Mouse (Mus musculus) hindbrain, embryonic 11.5 days (tissue): Measurements from ENCODE around the gene Itgb3bp. TPM values are rescaled to one million over a fixed set of nuclear protein-coding genes. Genes with fewer than 3 reads are reported as not detected.
A peak's percentile ranks its signal among the peaks of the same experiment; 100 is the strongest.

Experiments
- ATAC-seq: fragments of 200-750 bp; cut with Nextera tagmentation; 2 replicates; pipeline ENCODE4 v1.8.0; 2017; ENCODE audit warnings: mild to moderate bottlenecking, moderate TSS enrichment, moderate library complexity; ENCODE audit not compliant: low FRiP score
- DNase-seq: peaks from one replicate; pipeline ENCODE4 v3.0.0-alpha.2; 2015; ENCODE audit warnings: low spot score
- H3K27ac ChIP-seq: fragments of 300-500 bp; sonication (generic); 2 replicates; pipeline ENCODE4 v1.5.1; 2014; ENCODE audit warnings: mild to moderate bottlenecking, low read depth, low read length
- H3K27me3 ChIP-seq: fragments of 300-500 bp; sonication (generic); 2 replicates; pipeline ENCODE4 v1.6.1; 2014; ENCODE audit warnings: mild to moderate bottlenecking, low read length, moderate library complexity, mixed read lengths; ENCODE audit not compliant: control insufficient read depth, insufficient read depth
- H3K36me3 ChIP-seq: fragments of 300-500 bp; sonication (generic); 2 replicates; pipeline ENCODE4 v1.6.1; 2014; ENCODE audit warnings: mild to moderate bottlenecking, low read length, moderate library complexity, mixed read lengths; ENCODE audit not compliant: control insufficient read depth, insufficient read depth
- H3K4me1 ChIP-seq: fragments of 300-500 bp; sonication (generic); replicated peaks from 2 replicates; pipeline ENCODE4 v1.6.1; 2014; ENCODE audit warnings: low read length, mixed read lengths; ENCODE audit not compliant: control insufficient read depth, insufficient read depth
- H3K4me2 ChIP-seq: fragments of 300-500 bp; sonication (generic); replicated peaks from 2 replicates; pipeline ENCODE4 v1.6.1; 2014; ENCODE audit warnings: mild to moderate bottlenecking, low read depth, low read length
- H3K4me3 ChIP-seq: fragments of 300-500 bp; sonication (generic); 2 replicates; pipeline ENCODE4 v1.5.1; 2014; ENCODE audit warnings: low read depth, low read length
- H3K9ac ChIP-seq: fragments of 300-500 bp; sonication (generic); 2 replicates; pipeline ENCODE4 v1.6.1; 2014; ENCODE audit warnings: low read depth, low read length
- H3K9me3 ChIP-seq: fragments of 300-500 bp; sonication (generic); 2 replicates; pipeline ENCODE4 v1.6.1; 2016; ENCODE audit warnings: low read length; ENCODE audit not compliant: control insufficient read depth
- WGBS: fragments of 180-500 bp; shearing (Covaris S2); extraction: QIAGEN DNeasy Blood & Tissue Kit; methylation state at CpG from one replicate; pipeline ENCODE4 v1.1.7; 2014; 5-methylcytosine and 5-hydroxymethylcytosine counted together
- polyA plus RNA-seq: library from polyadenylated mRNA; unstranded; fragments of >200 nt; fragmentation: Nextera tagmentation; extraction: Ambion mirVana; gene quantifications from 2 replicates; pipeline ENCODE4 v1.2.1, GENCODE M21; 2014

Gene Itgb3bp
- polyA plus RNA-seq, 1 experiment from 2014 or later = 48.1 TPM

- Histone ChIP-seq H3K4me2 (no peak overlapping the region), H3K9ac (no peak overlapping the region)
- 75% methylated on average over 6 of the region's 6 CpGs for WGBS
These were observed 1.1 kb downstream of the Itgb3bp start for GRCm38 (mm10) chr4:99928521-99928920.

DNA sequence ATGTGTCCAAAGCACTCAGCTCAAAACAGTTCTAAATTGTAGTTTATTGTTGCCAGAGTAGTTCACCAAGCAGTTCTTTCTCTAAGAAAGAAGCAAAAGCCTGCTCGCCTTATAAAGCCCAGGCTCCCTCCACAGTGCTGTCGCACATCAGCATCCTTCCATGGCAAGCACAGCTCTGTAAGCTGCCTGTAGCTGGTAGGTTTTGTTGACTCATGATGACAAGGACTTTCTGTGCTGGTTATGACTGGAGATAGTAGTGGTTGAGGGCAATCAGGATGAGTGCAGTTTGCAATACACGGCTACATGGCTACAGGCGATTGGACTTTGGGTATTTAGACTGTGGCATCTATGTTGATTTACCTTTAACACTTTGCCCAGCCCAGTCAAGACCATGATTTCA lies 3.2 kb downstream of the Itgb3bp start:
- no peak overlapping the region for H3K9ac ChIP-seq
- no peak overlapping the region for H3K27ac ChIP-seq
- H3K9me3 ChIP-seq = no peaks in the 10 kb centered on the region
- no peaks in the 10 kb centered on the region for H3K27me3 ChIP-seq
- no peaks in the 10 kb centered on the region for H3K4me1 ChIP-seq
- H3K36me3 ChIP-seq = no peaks in the 10 kb centered on the region
- no peak overlapping the region for H3K4me3 ChIP-seq
- ATAC-seq (no peak), DNase-seq (no peak)
- no peak overlapping the region for H3K4me2 ChIP-seq
- WGBS = 92% methylated on average over 4 of the region's 4 CpGs

More at GRCm38 (mm10) chr4:99928521-99928920, 1.1 kb downstream of the Itgb3bp start:
- no peak overlapping the region for H3K27ac ChIP-seq
- no peaks in the 10 kb centered on the region for H3K4me1 ChIP-seq
- no peaks in the 10 kb centered on the region for H3K9me3 ChIP-seq
- no peak for ATAC-seq
- H3K27me3 ChIP-seq = no peaks in the 10 kb centered on the region
- DNase-seq = no peak
- no peaks in the 10 kb centered on the region for H3K36me3 ChIP-seq
- H3K4me3 ChIP-seq = no peak overlapping the region

- Histone ChIP-seq H3K9me3 (no peaks in the 10 kb centered on the region), H3K36me3 (no peaks in the 10 kb centered on the region), H3K9ac (no peak overlapping the region), H3K27ac (no peak overlapping the region), H3K27me3 (no peaks in the 10 kb centered on the region), H3K4me3 (no peak overlapping the region), H3K4me1 (no peaks in the 10 kb centered on the region), H3K4me2 (no peak overlapping the region)
- no peak for ATAC-seq
- 71% methylated on average over 4 of the region's 4 CpGs for WGBS
- peak; percentile 71 for DNase-seq
These were observed 15.6 kb downstream of the Itgb3bp start for GRCm38 (mm10) chr4:99913894-99914451.

DNA sequence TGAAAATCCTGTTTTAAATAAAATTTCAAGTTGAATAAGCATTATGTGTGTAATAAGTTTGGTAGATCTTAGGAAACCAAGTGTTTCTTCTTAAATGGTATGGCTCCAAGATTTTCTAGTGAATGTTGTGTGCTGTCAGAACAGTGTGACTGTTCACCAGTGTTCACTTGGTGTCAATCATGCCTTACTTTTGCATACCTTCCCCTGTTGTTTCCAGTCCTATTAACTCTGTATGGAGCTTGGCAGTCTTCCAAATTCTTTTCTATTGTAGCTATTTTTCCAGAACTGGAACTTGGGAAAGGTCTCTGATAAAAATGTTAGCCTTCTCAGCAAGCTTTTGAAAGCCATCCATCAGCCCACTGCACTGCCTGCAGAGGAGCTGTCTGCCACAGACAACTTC lies 47.2 kb downstream of the Itgb3bp start:
- Histone ChIP-seq H3K4me1 (no peaks in the 10 kb centered on the region), H3K27me3 (no peaks in the 10 kb centered on the region), H3K4me2 (no peak overlapping the region), H3K9ac (no peak overlapping the region), H3K4me3 (no peak overlapping the region), H3K27ac (no peak overlapping the region), H3K9me3 (no peaks in the 10 kb centered on the region), H3K36me3 (no peaks in the 10 kb centered on the region)
- DNase-seq = no peak
- no peak for ATAC-seq

GRCm38 (mm10) chr4:99881882-99882281 lies 47.7 kb downstream of the Itgb3bp start:
- no peaks in the 10 kb centered on the region for H3K36me3 ChIP-seq
- H3K4me2 ChIP-seq = no peak overlapping the region
- H3K4me1 ChIP-seq = no peaks in the 10 kb centered on the region
- H3K4me3 ChIP-seq = no peak overlapping the region
- H3K9ac ChIP-seq = no peak overlapping the region
- no peaks in the 10 kb centered on the region for H3K9me3 ChIP-seq
- ATAC-seq = no peak
- no peaks in the 10 kb centered on the region for H3K27me3 ChIP-seq
- DNase-seq = peak; percentile 49
- H3K27ac ChIP-seq = no peak overlapping the region

DNA sequence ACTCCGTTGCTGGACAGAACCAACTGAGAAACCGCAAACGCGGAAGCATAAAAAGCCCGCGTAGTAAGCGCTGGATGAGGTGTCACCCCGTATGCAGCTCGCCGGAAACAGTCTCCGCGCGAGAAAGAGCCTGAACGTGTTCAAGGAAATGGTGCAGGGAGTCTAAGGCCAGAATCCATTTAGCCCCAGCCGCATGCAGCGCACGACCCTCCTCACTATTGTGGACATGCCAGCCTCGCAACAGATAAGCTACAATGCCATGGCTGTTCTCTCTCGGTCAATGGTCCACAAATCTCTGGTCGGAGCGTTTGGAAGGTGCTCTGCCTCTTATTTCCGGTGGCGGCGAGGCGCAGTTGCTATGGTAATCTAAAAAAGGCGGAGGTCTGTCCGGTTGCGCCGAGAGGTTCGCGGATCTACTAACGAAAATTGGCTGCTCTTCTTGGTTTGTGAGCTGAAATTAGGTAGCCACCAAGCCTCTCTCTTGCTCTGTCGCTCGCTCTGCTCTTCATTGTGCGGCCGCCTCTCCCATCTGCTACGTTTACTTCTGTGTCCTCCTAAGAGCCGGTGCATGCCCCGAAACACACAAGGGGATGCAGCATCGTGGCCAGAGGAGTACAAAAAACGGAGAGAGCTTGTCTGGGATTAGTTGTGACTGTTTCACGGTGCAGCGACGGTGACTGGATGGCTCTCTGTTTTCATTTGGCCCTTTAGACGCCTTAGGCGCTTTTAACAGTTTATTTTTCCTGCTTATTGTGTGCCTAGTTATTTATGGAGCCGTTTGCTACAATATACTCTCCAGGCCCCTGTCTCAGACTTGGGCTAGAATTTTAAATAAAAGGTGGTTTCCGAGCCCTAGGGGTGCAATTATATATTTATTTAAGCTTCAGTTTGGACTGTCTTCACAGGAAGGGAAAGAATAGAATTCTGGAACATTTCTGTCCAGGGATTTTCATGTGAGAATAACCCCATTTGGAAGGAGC lies 100.2 kb downstream of the Itgb3bp start, which contains the start of gene Efcab7:
Gene Efcab7 (plus strand): TSS at position 105 of the 980 bp plus-strand sequence.
- no peaks in the 10 kb centered on the region for H3K9me3 ChIP-seq
- H3K4me1 ChIP-seq = no peaks in the 10 kb centered on the region
- no peaks in the 10 kb centered on the region for H3K27me3 ChIP-seq
- peak; percentile 88 for DNase-seq
- peak within 1 kb of the TSS; percentile 49 for H3K4me2 ChIP-seq
- H3K4me3 ChIP-seq = peak within 1 kb of the TSS; percentile 77
- H3K9ac ChIP-seq = peak within 1 kb of the TSS; percentile 94
- H3K36me3 ChIP-seq = no peaks in the 10 kb centered on the region
- ATAC-seq = peak; percentile 90
- peak within 1 kb of the TSS; percentile 82 for H3K27ac ChIP-seq
- under 1% methylated on average over 48 of the region's 48 CpGs for WGBS

DNA sequence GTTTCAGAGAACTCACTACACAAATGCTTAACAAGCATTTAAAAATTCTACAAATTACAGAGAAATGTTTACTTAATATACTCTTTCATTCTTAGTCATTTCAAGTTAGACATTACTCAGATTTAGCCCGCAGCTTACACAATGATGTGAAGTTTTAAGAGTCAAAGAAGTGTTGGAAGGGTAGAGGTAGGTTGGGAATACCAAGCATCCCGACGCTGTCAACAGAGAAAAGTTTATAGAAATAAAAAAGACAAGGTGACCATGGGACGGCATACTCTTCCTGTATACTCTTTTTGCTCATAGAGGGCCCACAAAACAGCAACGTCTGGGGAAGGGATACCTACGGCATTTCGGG lies 100.9 kb downstream of the Itgb3bp start:
- Histone ChIP-seq H3K36me3 (no peaks in the 10 kb centered on the region), H3K4me2 (peak overlapping the region; percentile 49), H3K4me3 (peak overlapping the region; percentile 77), H3K9ac (peak overlapping the region; percentile 94), H3K27me3 (no peaks in the 10 kb centered on the region), H3K27ac (peak overlapping the region; percentile 82), H3K4me1 (no peaks in the 10 kb centered on the region), H3K9me3 (no peaks in the 10 kb centered on the region)
- 0% methylated on average over 7 of the region's 7 CpGs for WGBS
- ATAC-seq = no peak
- DNase-seq = no peak

DNA sequence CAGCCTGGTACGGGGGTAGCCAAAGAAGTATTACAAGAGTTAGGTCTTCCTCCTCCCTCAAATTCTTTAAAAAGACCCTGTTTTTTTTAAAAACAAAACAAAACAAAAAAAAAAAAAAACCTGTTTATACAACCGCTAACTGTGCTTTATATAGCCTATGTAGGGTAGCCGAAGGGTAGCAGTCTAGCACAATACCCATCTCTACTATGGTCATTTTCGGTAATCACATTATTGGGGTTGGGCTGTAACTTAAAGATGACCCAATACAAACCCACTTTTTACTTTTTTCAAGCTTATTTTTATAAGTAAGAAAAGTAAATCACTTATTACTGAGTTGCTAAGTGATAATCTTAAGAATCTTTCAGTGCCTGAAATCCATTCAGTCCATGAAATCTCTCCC lies 101.3 kb downstream of the Itgb3bp start:
- Histone ChIP-seq H3K36me3 (no peaks in the 10 kb centered on the region), H3K4me3 (peak overlapping the region; percentile 77), H3K27me3 (no peaks in the 10 kb centered on the region), H3K27ac (no peak overlapping the region), H3K4me2 (peak overlapping the region; percentile 49), H3K9ac (no peak overlapping the region), H3K4me1 (no peaks in the 10 kb centered on the region), H3K9me3 (no peaks in the 10 kb centered on the region)
- no peak for DNase-seq
- WGBS = 49% methylated on average over 4 of the region's 4 CpGs
- no peak for ATAC-seq
